Mouse (Mus musculus): ENCODE results near the gene Adgrl3.

Adgrl3 gene

DNA sequence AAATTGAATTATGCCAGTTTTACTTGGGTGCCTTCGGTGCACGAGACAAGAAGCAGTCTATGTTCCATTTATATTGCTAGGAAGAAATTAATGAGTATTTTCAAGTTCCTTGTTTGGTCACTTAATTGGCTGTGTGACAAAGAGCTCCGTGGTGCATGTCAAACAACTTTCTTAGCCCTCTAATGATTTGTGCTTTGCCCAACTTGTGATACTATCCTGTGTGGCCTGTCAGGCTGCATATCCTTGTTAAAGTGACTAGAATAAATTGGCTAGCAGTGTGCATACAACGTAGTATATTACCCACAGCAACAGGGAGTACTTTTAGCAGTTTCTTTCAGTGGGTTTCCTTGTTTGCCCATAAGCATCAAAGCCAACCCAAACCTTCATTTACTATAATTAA is 651.1 kb downstream of the Adgrl3 start:
- DNase-seq (ENCODE audit: low spot score in 2 of 2), result no peak

DNA sequence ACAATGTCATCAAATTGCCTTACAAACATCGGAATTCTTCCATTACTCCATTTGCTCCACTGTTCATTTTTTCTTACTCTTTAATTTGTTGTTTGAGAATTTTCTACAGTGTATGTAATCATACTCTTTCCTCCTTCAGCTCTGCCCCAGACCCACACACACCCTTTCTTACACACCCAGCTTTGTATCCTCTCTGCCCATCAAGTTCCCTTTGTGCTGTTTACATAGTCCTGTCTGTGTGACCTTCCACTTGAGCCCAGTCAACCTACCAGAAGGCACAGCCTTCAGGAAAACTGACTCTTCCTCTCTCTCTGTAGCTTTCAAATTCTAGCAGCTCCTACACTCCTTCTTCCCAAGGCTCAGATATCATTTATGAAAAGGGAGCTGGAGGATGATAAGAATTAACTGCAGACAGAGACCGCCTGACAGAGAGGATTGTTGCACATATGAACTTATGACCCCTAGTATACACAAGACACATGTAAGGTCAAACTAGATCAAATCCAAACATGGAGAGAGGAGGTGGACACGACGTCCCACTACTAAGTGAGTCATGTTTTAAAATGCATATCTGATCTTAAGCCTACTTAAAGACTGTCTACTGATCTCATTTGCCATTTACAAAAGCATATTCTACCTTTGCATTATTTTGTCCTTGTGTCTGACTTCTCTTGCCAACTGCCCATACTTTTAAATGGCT is 654.5 kb downstream of the Adgrl3 start:
- DNase-seq (ENCODE audit: low spot score in 2 of 2), result no peak

DNA sequence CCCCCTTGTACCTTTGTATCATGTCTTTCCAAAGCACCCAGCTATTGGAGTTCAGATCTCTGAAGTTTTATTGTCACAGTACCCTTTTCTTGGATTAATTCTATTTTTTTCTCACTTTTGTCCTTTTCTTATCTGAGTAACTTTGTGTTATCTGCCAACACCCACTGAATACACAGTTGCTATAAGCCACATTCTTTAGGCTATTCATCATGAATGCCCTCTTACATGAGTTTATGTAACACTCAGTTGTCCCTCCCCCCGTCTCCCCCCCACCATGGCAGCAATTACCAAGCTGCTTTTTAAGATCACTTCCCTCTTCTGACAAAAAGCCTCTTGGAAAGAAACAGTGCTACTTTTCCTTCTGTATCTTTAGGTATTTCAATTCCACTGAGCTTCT is 655.0 kb downstream of the Adgrl3 start:
- DNase-seq (ENCODE audit: low spot score in 2 of 2), result no peak

DNA sequence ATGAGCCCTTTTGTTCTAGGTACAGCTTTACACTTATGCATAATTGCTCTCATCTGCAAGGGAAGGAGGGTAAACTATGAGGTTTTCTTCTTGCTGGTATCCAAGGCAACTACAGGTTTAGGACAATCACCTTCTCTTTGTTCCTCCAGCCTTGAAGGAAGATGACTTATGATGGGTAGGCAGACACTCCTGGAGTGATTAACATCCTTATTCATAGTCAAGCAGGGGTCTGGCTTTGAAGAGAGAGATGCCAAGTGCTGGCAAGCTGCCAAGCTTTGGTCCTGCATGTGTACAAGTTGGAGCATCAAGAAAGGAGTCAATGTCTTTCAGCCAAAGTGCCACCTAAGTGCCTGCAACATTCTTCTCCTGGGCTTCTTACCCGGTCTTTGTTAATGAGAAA is 657.0 kb downstream of the Adgrl3 start:
- no peak for DNase-seq (ENCODE audit: low spot score in 2 of 2)

DNA sequence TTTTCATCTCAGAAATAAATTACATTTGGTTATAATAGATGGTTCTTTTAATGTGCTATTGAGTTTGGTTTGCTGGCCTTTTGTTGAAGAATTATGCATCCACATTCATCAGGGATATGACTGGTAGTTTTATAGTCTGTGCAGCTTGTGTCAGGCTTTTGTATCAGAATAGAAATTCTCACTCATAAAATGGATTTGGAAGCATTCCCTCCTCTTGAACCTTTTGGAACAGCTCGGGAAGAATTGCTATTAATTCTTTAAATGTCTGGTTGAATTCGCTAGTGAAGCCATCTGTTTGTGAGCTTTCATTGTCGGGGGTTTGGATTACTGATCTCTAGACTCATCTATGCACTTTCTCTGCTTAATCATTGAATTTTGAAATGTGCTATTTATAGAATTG is 666.3 kb downstream of the Adgrl3 start:
- DNase-seq (ENCODE audit: low spot score in 2 of 2), result no peak

DNA sequence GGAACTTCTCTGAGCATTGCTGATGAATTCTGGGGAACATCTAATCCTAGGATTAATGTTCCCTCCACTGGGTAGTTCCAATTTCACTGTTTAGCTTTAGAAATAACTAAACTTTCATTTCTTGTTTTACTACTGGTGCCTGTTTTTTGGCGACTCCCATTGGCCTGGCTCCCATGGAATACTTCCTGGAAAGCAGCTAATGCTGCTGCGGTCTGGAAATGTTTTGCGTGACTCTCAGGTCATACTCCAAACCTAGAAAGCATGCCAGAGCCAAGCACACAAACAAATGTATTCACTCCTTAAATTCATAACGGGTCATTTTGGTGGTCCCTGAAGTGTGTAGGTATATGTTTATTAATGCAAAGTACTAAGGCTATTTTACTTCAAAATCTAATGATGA is 666.9 kb downstream of the Adgrl3 start:
- DNase-seq (ENCODE audit: low spot score in 2 of 2), result no peak

DNA sequence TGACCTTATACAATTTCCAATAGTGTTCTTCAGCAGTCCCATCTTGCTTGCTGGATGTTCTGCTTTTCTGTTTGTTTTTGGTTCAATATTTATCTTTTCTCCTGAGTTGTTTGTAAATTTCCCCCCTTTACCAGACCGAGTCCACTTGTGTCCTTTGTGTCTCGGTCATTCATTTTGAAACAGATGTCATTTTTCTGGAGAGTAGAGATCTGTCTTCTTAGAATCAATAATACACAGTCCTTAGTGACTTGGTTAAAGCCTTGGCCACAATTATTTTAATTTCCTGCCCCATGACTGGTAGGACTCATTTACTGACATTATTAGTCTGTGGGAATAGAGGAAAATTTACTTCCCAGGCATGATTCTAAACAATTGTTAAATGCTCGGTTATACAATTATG is 709.7 kb downstream of the Adgrl3 start:
- no peak for DNase-seq (ENCODE audit: low spot score in 2 of 2)

DNA sequence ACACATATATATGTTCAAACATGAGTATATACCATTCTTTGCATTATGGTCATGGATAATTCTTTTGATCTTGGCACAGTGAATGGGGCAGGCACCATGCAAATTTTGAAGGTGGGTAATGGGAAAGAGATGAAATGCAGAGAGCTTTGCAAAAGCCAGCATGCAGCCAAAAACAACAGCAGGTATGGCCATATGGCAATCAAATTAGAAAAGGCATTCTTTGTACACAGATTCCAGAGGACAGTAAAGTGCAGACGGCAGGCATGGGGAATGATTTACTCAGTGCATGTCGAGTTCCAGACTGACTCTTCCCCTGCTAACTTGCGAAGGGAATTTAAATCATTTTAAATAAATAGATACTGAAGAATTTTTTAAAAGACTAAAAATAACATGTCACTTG is 716.1 kb downstream of the Adgrl3 start:
- no peak for DNase-seq (ENCODE audit: low spot score in 2 of 2)

DNA sequence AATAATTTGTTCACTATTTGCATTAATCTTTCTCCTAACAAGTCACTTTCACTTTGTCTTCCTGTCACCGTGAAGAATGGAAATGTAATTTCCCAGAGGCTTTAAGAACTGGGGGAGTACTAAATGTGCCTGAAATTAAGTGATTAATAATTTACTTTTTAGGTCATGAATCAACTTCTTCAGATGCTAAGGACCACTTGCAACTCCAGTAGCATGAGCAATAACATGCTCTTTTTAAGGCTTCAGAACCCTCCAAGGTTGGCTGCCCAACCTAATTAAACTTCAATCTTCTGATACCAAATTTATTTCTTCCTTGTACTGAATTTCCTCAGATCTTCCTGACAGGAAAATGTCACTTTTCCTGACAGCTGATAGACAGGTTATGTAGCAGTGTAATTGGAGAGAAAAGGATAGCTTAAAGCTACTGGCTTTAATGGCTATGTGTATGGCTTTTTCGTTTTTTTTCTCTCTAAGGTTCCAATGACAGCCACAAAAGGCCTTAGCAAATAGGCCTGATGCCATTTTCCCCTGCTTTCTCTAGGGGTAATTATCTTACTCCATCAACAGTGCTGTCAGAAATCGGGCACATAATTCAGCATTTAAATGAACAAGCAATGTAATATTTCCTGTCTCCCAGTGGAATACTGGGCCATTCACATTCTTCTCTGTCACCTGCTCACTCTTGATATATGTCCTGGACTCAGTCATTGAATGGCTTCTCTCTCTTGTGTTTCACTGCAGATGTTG is 718.5 kb downstream of the Adgrl3 start:
- no peak for DNase-seq (ENCODE audit: low spot score in 2 of 2)

DNA sequence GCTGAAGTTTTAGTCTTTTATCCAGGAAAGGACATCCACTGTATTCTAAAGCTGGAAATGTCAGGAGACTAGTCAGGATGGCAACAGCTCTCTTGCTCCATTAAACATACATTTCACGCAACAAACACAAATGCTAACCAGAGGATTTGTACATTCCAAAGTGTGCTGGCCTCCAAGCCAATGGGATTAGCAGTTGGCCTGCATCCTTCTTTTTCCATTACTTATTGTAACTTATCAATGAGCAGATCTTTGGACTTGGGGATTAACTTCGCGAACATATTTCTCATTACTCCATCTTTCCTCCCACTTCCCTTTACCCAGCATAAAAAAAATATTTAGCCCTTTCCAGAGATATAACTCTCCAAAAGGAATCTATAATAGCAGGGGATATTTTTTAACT is 732.5 kb downstream of the Adgrl3 start:
- no peak for DNase-seq (ENCODE audit: low spot score in 2 of 2)

DNA sequence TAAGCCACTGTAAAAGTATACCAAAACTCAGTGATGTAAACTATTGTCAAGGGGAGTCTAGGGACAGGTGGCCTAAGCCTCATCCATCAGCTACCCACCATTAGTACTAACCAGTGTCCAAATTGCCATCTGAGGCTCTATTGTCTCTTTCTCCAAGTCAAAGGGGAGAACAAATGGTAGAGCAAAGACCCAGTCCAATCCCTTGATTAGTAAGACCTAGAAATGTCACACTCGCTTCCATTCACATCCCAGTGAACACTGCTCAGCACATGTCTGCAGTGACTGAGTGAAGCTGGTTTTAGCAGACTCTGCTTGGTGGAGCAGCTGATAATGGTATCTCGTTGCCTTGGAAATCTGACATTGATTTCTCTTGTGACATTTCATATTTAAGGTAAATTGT is 735.8 kb downstream of the Adgrl3 start:
- no peak for DNase-seq (ENCODE audit: low spot score in 2 of 2)

DNA sequence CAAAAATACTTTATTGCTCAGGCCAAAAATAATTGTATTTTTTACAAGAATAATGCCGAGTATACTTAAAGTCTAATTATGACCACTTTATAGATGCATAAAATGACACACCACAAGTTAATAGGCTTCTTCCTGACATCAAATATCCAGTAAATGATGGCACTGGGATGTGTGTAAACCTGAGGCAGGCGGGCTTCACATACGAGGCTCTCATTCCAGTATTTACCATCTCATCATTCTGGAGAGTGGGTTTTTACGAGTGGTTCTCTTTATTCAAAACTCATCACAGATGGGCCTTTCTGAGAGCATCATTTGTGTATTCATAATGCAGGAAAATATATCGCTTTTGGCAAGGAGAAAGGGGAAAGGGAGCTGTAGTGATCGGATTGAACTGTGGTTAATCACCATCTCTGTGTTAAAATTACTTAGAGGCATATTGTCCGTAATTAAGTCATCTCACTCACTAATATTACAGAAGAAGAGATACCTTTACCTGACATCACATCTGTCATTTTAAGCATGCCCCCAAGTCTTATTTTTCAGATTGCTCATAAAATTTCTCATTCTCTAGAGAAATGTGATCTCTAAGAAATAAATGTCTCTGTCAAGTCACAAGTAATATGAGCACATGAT is 737.3 kb downstream of the Adgrl3 start:
- DNase-seq (ENCODE audit: low spot score in 2 of 2), result no peak

DNA sequence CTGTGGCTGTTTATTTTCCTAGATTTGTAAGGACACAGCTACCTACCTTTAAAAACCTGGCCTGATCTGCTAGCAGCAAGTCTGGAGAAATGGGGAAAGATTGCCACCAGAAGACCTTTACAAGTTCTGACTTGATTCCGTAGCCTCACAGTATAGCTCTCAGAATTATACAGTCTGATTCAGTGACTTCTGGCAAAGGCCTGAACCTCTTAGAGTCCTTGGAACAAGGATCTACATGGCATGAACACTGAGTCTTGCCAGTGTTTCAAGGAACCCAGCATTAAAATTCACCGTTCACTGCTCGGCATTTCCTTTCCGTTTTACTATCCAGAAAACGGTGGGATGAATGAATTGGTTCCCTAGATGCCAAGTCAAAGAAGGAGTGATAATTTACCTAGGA is 756.3 kb downstream of the Adgrl3 start:
- no peak for DNase-seq (ENCODE audit: low spot score in 2 of 2)

DNA sequence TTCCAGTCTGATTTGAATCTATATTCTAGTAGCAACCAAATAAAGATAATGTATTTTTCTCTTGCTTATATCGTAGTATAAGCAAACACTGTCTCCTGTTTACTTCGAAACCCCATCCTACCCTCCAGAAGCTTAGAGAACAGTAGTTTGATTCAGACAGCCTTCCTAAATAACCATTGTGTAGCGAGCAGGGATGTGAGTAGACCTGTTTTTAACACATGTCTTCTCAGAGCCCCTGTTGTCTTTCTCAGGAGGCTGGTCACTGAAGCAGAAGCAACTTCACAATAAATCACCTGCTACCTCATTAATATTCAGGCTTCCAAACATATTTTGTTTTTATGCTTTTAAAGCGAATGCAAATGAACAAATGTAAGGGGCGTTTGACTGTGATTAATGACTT is 756.8 kb downstream of the Adgrl3 start:
- no peak for DNase-seq (ENCODE audit: low spot score in 2 of 2)

DNA sequence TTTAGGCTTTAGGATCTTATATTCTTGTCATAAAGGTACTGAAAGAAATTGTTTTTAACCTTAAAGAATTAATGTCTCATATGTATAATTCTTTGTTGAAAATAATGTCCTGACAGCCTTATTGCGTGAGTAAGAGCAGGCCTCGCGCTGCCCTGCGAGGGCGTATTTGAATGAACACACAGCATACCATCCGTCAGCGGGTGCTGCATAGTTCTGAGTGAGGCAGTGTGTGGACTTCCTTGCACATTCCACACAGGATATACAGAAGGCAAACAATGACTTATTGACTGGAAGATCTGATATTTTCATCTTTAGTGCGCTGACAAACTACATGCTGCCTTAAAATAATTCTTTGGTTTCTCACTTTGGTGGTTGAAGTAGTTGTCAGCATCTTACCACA is 764.8 kb downstream of the Adgrl3 start:
- DNase-seq (ENCODE audit: low spot score in 2 of 2), result no peak

DNA sequence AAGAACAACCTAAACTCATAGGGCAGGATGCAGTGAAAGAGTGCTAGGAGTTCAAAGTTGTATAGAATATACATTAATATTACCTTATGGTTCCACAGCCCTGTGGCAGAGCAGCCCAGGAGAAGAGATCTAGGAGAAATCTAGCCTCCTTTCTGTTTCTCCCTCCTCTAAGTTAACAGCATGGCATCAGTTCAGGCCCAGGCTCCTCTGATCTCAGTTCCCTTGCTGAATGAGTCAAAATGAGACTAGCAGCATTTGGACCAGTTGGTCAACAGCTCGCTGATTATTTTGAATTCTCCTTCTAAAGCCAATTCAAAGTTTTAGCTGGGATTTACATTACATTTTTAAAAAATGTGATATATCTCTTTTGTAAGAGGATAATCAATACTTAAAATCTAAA is 770.8 kb downstream of the Adgrl3 start:
- no peak for DNase-seq (ENCODE audit: low spot score in 2 of 2)

DNA sequence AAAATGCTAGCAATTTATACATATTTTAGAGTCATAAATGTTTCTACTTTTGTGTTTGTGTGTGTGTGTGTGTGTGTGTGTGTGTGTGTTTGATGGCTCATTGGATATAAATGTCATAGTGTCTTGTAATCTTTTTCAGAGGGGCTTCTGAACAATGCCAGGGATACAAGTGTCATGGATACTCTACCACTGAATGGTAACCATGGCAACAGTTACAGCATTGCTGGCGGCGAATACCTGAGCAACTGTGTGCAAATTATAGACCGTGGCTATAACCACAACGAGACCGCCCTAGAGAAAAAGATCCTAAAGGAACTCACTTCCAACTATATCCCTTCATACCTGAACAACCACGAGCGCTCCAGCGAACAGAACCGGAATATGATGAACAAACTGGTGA is 774.2 kb downstream of the Adgrl3 start:
- DNase-seq (ENCODE audit: low spot score in 2 of 2), result no peak

DNA sequence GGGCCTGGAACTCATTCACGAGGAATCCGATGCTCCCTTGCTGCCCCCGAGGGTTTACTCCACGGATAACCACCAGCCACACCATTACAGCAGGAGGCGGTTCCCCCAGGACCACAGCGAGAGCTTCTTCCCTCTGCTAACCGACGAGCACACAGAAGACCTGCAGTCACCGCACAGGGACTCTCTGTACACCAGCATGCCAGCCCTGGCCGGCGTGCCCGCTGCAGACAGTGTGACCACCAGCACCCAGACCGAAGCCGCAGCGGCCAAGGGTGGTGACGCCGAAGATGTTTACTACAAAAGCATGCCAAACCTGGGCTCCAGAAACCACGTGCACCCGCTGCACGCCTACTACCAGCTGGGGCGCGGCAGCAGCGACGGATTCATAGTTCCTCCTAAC is 774.7 kb downstream of the Adgrl3 start:
- no peak for DNase-seq (ENCODE audit: low spot score in 2 of 2)

DNA sequence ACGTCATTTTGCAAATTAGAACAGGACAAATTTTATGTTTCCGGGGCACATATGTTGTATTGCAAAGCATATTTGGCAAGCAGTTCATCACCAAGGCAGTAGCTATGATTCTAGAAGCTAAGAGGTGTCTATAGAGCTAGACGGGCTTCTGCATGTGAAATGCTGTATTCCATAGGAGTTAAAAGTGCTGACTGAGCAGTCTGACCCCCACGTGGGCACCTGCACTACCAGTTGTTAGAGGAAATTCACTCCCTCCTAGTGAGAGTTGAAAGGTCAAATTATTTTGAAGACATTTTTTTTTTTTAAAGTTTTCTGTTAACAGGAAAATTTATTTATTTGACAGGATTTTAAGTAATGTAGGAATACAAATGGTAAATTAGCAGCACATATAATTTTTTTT is 776.2 kb downstream of the Adgrl3 start:
- no peak for DNase-seq (ENCODE audit: low spot score in 2 of 2)

DNA sequence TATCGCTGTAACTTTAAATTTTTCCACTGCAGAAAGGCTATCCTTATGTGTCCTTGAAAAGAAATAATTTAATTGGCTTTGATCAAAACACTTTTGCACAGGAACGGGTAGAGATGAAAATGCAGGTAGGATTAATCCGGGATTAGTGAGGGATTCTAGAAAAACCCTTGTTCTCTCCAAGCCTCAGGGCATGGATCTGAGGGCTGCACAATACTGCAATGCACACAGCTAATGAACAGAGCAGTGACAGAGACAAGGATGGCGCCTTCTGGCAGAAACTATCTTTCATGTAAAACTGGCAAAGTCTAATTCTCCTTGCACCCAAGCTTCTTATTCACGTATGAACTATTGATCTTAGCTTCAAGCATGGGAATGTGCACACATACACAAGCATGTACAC is 791.0 kb downstream of the Adgrl3 start:
- no peak for DNase-seq (ENCODE audit: low spot score in 2 of 2)

DNA sequence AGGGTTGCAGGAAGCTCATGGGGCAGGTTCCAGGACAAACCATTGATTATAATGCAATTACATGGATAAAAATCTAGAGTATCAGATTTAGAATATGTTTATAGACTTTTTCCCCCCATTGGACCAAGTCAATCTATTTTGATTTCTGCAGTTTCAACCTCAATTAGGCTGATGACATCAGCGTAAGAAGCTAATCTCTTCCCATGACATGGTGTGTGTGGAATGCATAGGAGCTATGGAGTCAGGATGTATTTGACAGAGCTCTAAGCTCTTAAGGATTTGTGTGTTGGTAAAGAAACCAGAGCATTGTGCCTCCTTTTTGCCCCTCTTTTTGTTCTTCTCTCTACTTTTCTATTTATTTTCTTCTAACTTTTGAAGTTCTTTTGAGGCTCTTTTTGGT is 812.1 kb downstream of the Adgrl3 start:
- DNase-seq (ENCODE audit: low spot score in 2 of 2), result no peak

DNA sequence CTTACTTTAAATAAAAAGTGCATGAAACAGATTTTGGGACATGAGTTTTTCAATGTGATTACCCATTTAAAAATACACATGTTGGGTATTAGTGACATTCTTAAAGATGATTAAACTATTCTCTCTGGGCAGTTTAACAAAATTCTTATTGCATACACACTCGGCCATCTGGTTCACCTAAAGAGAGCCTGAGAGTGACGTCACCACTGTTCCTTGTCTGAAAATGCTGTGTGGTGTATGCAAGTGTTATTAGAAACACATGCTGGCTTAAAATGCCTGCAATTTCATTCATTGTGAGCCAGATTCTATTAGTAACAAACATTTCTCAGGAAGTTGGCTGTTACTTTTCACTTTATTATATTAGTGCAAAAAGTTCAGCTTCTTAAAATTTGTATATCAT is 812.7 kb downstream of the Adgrl3 start:
- no peak for DNase-seq (ENCODE audit: low spot score in 2 of 2)

DNA sequence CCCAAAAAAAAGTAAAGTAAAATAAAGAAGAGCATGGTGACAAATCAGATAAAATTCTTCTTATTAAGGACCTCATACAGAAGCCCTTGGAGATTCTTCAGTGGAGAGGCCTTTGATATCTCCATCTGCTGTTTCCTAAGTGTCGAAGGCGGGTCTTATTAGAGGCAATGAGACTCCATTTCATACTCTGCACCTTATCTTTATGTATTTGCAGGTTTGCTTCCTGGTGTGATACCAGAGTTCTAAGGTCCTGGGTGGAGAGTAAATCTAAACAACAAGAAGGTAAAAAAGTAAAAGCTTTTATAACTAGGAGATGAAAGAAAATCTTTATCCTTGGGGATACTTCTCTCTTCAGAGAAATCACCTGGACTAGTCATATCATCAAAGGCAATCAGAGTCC is 817.9 kb downstream of the Adgrl3 start:
- no peak for DNase-seq (ENCODE audit: low spot score in 2 of 2)

Measured in frontal cortex, postnatal 10 days (tissue).